Mouse (Mus musculus) liver, embryonic 14.5 days (tissue): ENCODE data around the gene Parm1. TPM values are rescaled to one million over a fixed set of nuclear protein-coding genes. Genes with fewer than 3 reads are reported as not detected.

Experiments used
- ATAC-seq: fragments of 200-750 bp; cut with Nextera tagmentation; 2 replicates; pipeline ENCODE4 v1.8.0; 2017; ENCODE audit warnings: moderate number of reproducible peaks, mild to moderate bottlenecking, moderate library complexity; ENCODE audit not compliant: insufficient read depth
- DNase-seq, 3 experiments: peaks; one replicate each; pipeline ENCODE4 v3.0.0-alpha.2; 2012 to 2013; ENCODE audit warnings: low read depth in 3 of 3, low spot score in 3 of 3
- H3K27ac ChIP-seq: fragments of 300-500 bp; sonication (generic); 2 replicates; pipeline ENCODE4 v1.5.1; 2014; ENCODE audit warnings: moderate library complexity, mild to moderate bottlenecking, control low read depth, inconsistent platforms
- H3K27me3 ChIP-seq: fragments of 300-500 bp; sonication (generic); 2 replicates; pipeline ENCODE4 v1.6.1; 2014; ENCODE audit warnings: mild to moderate bottlenecking, low read length, moderate library complexity; ENCODE audit not compliant: control insufficient read depth, insufficient read depth
- H3K36me3 ChIP-seq: fragments of 300-500 bp; sonication (generic); replicated peaks from 2 replicates; pipeline ENCODE4 v1.6.1; 2014; ENCODE audit warnings: low read depth; ENCODE audit not compliant: control insufficient read depth, insufficient read depth
- H3K4me1 ChIP-seq, 2 experiments: fragments of 200-500 bp in 1 of 2; fragments of 300-500 bp in 1 of 2; sonication (generic) in 1 of 2; replicated peaks; 2 replicates each; pipeline ENCODE4 v1.6.1; 2012 to 2014; ENCODE audit warnings: antibody characterized with exemption in 1 of 2, inconsistent platforms in 1 of 2, low read length in 1 of 2; ENCODE audit not compliant: control insufficient read depth in 2 of 2, insufficient read depth in 2 of 2
- H3K4me2 ChIP-seq: fragments of 300-500 bp; sonication (generic); 2 replicates; pipeline ENCODE4 v1.6.1; 2014; ENCODE audit warnings: low read depth, mild to moderate bottlenecking, control low read depth, moderate library complexity
- H3K4me3 ChIP-seq, 2 experiments: fragments of 200-500 bp in 1 of 2; fragments of 300-500 bp in 1 of 2; sonication (generic) in 1 of 2; 2 replicates each; pipeline ENCODE4 v1.5.1; 2012 to 2014; ENCODE audit warnings: low read depth in 2 of 2, low read length in 2 of 2, mild to moderate bottlenecking in 2 of 2, control low read depth in 1 of 2, inconsistent platforms in 1 of 2, moderate library complexity in 1 of 2; ENCODE audit not compliant: insufficient read depth in 1 of 2
- H3K9ac ChIP-seq: fragments of 300-500 bp; sonication (generic); replicated peaks from 2 replicates; pipeline ENCODE4 v1.6.1; 2014; ENCODE audit warnings: mild to moderate bottlenecking, control low read depth, moderate library complexity
- H3K9me3 ChIP-seq: fragments of 300-500 bp; sonication (generic); 2 replicates; pipeline ENCODE4 v1.6.1; 2016; ENCODE audit warnings: low read length, mixed read lengths; ENCODE audit not compliant: control insufficient read depth
- CTCF ChIP-seq: IDR thresholded peaks from 2 replicates; pipeline ENCODE4 v1.5.1; 2016; ENCODE audit warnings: antibody characterized with exemption, low read depth, control low read depth
- EP300 ChIP-seq: IDR thresholded peaks from 2 replicates; pipeline ENCODE4 v1.6.1; 2016; ENCODE audit warnings: antibody characterized with exemption, low read depth
- WGBS: fragments of 180-500 bp; shearing (Covaris S2); extraction: QIAGEN DNeasy Blood & Tissue Kit; methylation state at CpG from one replicate; pipeline ENCODE4 v1.1.7; 2014; ENCODE audit not compliant: insufficient replicate concordance; 5-methylcytosine and 5-hydroxymethylcytosine counted together
- polyA plus RNA-seq, 2 experiments: library from polyadenylated mRNA; depleted of rRNA in 1 of 2; stranded (reverse) in 1 of 2; unstranded in 1 of 2; fragments of >200 nt; fragmentation: Nextera tagmentation in 1 of 2; extraction: Ambion mirVana in 1 of 2; gene quantifications; 2 replicates each; pipeline versions ENCODE4 v1.2.1 to v1.2.3; 2012 to 2014

Parm1 gene
- polyA plus RNA-seq, 2 experiments: 0.39 to 0.46 TPM

GRCm38 (mm10) chr5:91662715-91663114, 145.3 kb downstream of the Parm1 start:
- H3K4me2 ChIP-seq: no peak overlapping the region
- ATAC-seq: no peak
- no peaks in the 10 kb centered on the region for H3K4me1 ChIP-seq
- 68% methylated on average over 1 of the region's 1 CpGs for WGBS
- no peak overlapping the region for H3K4me3 ChIP-seq
- no peaks in the 10 kb centered on the region for H3K36me3 ChIP-seq
- no peak for TF ChIP-seq CTCF
- H3K9ac ChIP-seq: no peak overlapping the region
- no peaks in the 10 kb centered on the region for H3K9me3 ChIP-seq
- H3K27me3 ChIP-seq: no peaks in the 10 kb centered on the region
- no peak overlapping the region for H3K27ac ChIP-seq
- DNase-seq: no peak

DNA sequence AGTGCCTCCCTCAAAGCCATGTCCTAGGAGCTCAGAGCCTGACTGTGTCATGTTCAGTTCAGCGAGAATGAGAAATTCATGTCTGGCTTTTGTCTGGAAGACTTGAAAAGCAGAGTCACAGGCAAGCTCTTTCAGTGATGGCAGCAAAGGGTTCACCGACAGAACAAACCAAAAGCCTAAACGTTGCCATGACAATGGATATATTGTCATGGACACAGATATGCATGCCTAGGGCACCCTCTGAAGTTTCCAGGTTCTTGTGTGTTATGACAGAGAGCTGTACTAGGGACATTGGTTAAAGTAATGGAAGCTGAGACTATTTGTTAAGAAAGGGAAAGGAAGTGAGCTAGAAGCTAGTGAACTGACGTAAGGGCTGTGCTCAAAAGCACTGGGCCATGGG, 149.7 kb downstream of the Parm1 start:
- no peaks in the 10 kb centered on the region for H3K27me3 ChIP-seq
- no peak overlapping the region for H3K27ac ChIP-seq
- no peak for ATAC-seq
- H3K4me3 ChIP-seq: no peak overlapping the region
- H3K9me3 ChIP-seq: no peaks in the 10 kb centered on the region
- H3K4me2 ChIP-seq: no peak overlapping the region
- TF ChIP-seq EP300: no peak
- no peaks in the 10 kb centered on the region for H3K4me1 ChIP-seq
- no peaks in the 10 kb centered on the region for H3K36me3 ChIP-seq
- DNase-seq: no peak
- H3K9ac ChIP-seq: no peak overlapping the region
- 71% methylated on average over 4 of the region's 4 CpGs for WGBS

GRCm38 (mm10) chr5:91669235-91669634, 151.8 kb downstream of the Parm1 start:
- Histone ChIP-seq H3K27ac (no peak overlapping the region), H3K36me3 (no peaks in the 10 kb centered on the region), H3K4me2 (no peak overlapping the region), H3K9ac (no peak overlapping the region), H3K4me1 (no peaks in the 10 kb centered on the region), H3K27me3 (no peaks in the 10 kb centered on the region), H3K9me3 (no peaks in the 10 kb centered on the region), H3K4me3 (no peak overlapping the region)
- ATAC-seq: no peak
- WGBS: 75% methylated on average over 4 of the region's 4 CpGs
- no peak for DNase-seq
- TF ChIP-seq CTCF: no peak
- TF ChIP-seq EP300: no peak

Other genes with a start within 250 kb of the Parm1 start
- gene Btc, start 114.6 kb upstream of the Parm1 start, polyA plus RNA-seq (2012; rRNA removed): 0.13 and 0.23 TPM in 2 replicates
- gene Btc, start 114.6 kb upstream of the Parm1 start, polyA plus RNA-seq (2014; fragmentation: Nextera tagmentation; extraction: Ambion mirVana): 0.37 and 0.38 TPM in 2 replicates